Mouse (Mus musculus) thymus, adult 2 months (tissue): ENCODE results near the gene Hmg20b.

Experiments used
- CTCF ChIP-seq: fragments of 200-500 bp; IDR thresholded peaks from 2 replicates; pipeline ENCODE4 v1.5.1; 2012; ENCODE audit warnings: mild to moderate bottlenecking, control low read depth, low read length, moderate library complexity, borderline replicate concordance; ENCODE audit not compliant: control insufficient read depth, poor library complexity, insufficient read depth; ENCODE audit errors: extremely low read depth
- POLR2A ChIP-seq: fragments of 200-500 bp; IDR thresholded peaks from 2 replicates; pipeline ENCODE4 v1.6.1; 2012; ENCODE audit warnings: mild to moderate bottlenecking, low read length, control low read depth, moderate library complexity; ENCODE audit not compliant: control insufficient read depth, poor library complexity, insufficient read depth; ENCODE audit errors: extremely low read depth

DNA sequence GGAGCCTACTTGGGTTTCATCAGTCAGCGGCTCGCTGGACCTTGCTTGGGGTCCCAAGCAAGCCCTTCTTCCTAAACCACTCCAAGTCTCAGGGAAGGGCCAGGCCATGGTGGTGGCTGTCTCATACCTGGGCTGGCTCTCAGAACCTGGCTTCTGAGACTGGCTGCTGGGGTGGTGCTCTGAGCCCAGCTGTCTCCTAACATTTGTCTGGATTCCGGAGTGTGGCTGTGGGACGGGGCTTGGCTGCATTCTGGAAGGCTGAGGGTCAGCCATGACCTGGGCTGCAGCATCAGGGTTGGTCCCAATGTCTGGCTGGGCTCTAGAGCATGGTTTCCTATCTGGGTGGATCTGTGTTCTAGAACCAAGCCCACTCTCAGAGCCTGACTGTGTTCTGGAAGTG, 13.7 kb downstream of the Hmg20b start:
- TF ChIP-seq CTCF (no peak), POLR2A (no peak)
